In genomic region chr11:4972967-4973870, GRCm38 (mm10) we compare ENCODE assay signal across 9 mouse cellular contexts. TPM values are rescaled to one million over a fixed set of nuclear protein-coding genes. Genes with fewer than 3 reads are reported as not detected.
DNase-seq lines count a peak whose midpoint lies in the region; ATAC-seq and TF ChIP-seq lines count a peak whose summit lies in the region.
"Had no signal": no experiment of that assay in that cellular context is flagged by ENCODE, and none has a peak within 500 bp of the region (broad histone marks: within the 10 kb centered on the region; RNA-seq: fewer than 3 reads in every experiment).

No protein-coding gene starts in this region.

- no peak overlapping the region for H3K27ac ChIP-seq in forebrain, embryonic 10.5 days
- H3K27ac ChIP-seq in forebrain, embryonic 13.5 days, result no peak overlapping the region
- no peak overlapping the region for H3K27ac ChIP-seq in ES-Bruce4 (ENCODE audit: insufficient read depth, low read length)
- peak overlapping the region; percentile 16; the same call in 1 of the 2 replicates for H3K27ac ChIP-seq in lung, embryonic 15.5 days
- H3K27ac ChIP-seq: limb, embryonic 15.5 days had no signal

- no peak for TF ChIP-seq EP300 in ES-Bruce4 (IDR thresholded peaks at IDR 0.05; ENCODE audit: insufficient read depth, low read depth, low read length)

- no peaks in the 10 kb centered on the region for H3K9me3 ChIP-seq in forebrain, embryonic 10.5 days
- H3K9me3 ChIP-seq in forebrain, embryonic 13.5 days (replicated peaks), result no peaks in the 10 kb centered on the region
- no peaks in the 10 kb centered on the region for H3K9me3 ChIP-seq in ES-Bruce4 (replicated peaks; ENCODE audit: control insufficient read depth, insufficient read depth, low read length, poor library complexity, severe bottlenecking)
- H3K9me3 ChIP-seq in lung, embryonic 15.5 days, result no peaks in the 10 kb centered on the region
- H3K9me3 ChIP-seq: limb, embryonic 15.5 days had no signal

- peaks cover 12% of the 10 kb centered on the region for H3K27me3 ChIP-seq in forebrain, embryonic 10.5 days (ENCODE audit: poor library complexity, severe bottlenecking)
- 0 out of 2 replicates have a peak, but pooled peaks cover 5% of the 10 kb centered on the region for H3K27me3 ChIP-seq in forebrain, embryonic 13.5 days
- no peaks in the 10 kb centered on the region for H3K27me3 ChIP-seq in ES-Bruce4 (ENCODE audit: control insufficient read depth, insufficient read depth, low read length, poor library complexity, severe bottlenecking)
- H3K27me3 ChIP-seq in lung, embryonic 15.5 days, result no peaks in the 10 kb centered on the region

- H3K4me2 ChIP-seq in forebrain, embryonic 13.5 days, result no peak overlapping the region
- no peak overlapping the region for H3K4me2 ChIP-seq in lung, embryonic 15.5 days
- H3K4me2 ChIP-seq: limb, embryonic 15.5 days had no signal

- no peak; the same call in 1 of the 2 replicates for ATAC-seq in forebrain, embryonic 13.5 days
- ATAC-seq in lung, embryonic 15.5 days (ENCODE audit: borderline replicate concordance, extremely low read depth, low FRiP score, low TSS enrichment), result no peak

- H3K9ac ChIP-seq in forebrain, embryonic 13.5 days, result no peak overlapping the region
- no peak overlapping the region for H3K9ac ChIP-seq in ES-Bruce4 (ENCODE audit: low read depth, poor library complexity, severe bottlenecking)
- no peak overlapping the region for H3K9ac ChIP-seq in lung, embryonic 15.5 days
- H3K9ac ChIP-seq: limb, embryonic 15.5 days had no signal

- 68% methylated on average over 13 of the region's 13 CpGs for WGBS in forebrain, embryonic 10.5 days
- WGBS in forebrain, embryonic 13.5 days, result 60% methylated on average over 13 of the region's 13 CpGs
- 60% methylated on average over 13 of the region's 13 CpGs for WGBS in lung, embryonic 15.5 days

- DNase-seq in forebrain, embryonic 10.5 days (ENCODE audit: extremely low spot score, low spot score), result peak; percentile 53
- DNase-seq in cerebellum, adult 18-20 months, result peak; percentile 56 to 64
- peak; percentile 54 to 60 for DNase-seq in frontal cortex, postnatal 36 days (ENCODE audit: low spot score in 2 of 2)
- DNase-seq in kidney, postnatal 25 days, result peak; percentile 61 to 78
- peak; percentile 39 for DNase-seq in right cerebral cortex, postnatal 14 days

- no peak for TF ChIP-seq POLR2A in ES-Bruce4 (IDR thresholded peaks at IDR 0.05; ENCODE audit: insufficient read depth, low read length)

- peaks cover 6% of the 10 kb centered on the region for H3K4me1 ChIP-seq in forebrain, embryonic 10.5 days
- H3K4me1 ChIP-seq in forebrain, embryonic 13.5 days, result no peaks in the 10 kb centered on the region
- no peaks in the 10 kb centered on the region for H3K4me1 ChIP-seq in ES-Bruce4 (ENCODE audit: control insufficient read depth, insufficient read depth, low read length)
- no peaks in the 10 kb centered on the region for H3K4me1 ChIP-seq in lung, embryonic 15.5 days

- no peak overlapping the region for H3K4me3 ChIP-seq in forebrain, embryonic 10.5 days
- no peak overlapping the region for H3K4me3 ChIP-seq in forebrain, embryonic 13.5 days
- no peak overlapping the region for H3K4me3 ChIP-seq in ES-Bruce4 (ENCODE audit: low read depth, low read length)
- no peak overlapping the region for H3K4me3 ChIP-seq in lung, embryonic 15.5 days
- H3K4me3 ChIP-seq: limb, embryonic 15.5 days had no signal

- TF ChIP-seq CTCF in ES-Bruce4 (IDR thresholded peaks at IDR 0.05; ENCODE audit: low read depth, low read length), result peak; percentile 58

- no peaks in the 10 kb centered on the region for H3K36me3 ChIP-seq in forebrain, embryonic 10.5 days (replicated peaks)
- no peaks in the 10 kb centered on the region for H3K36me3 ChIP-seq in forebrain, embryonic 13.5 days (ENCODE audit: poor library complexity, severe bottlenecking)
- H3K36me3 ChIP-seq in ES-Bruce4 (ENCODE audit: control insufficient read depth, insufficient read depth, low read length, poor library complexity, severe bottlenecking), result no peaks in the 10 kb centered on the region
- H3K36me3 ChIP-seq in lung, embryonic 15.5 days, result no peaks in the 10 kb centered on the region
- H3K36me3 ChIP-seq: limb, embryonic 15.5 days had no signal

RNA-seq across cellular contexts. Expression of gene Ap1b1, which starts 13.4 kb away (rescaled TPM):
- polyA plus RNA-seq in forebrain, embryonic 10.5 days (2016; fragmentation: Nextera tagmentation; extraction: Ambion mirVana), result 61.5 and 64.3 TPM in 2 replicates
- polyA plus RNA-seq in forebrain, embryonic 13.5 days (2015; fragmentation: Nextera tagmentation; extraction: Ambion mirVana), result 61.7 and 73.0 TPM in 2 replicates
- 55.4 and 61.2 TPM in 2 replicates for polyA plus RNA-seq in ES-Bruce4 (2011; ENCODE audit: insufficient read depth, insufficient read length, low read depth, missing spikeins)
- 44.0 and 50.5 TPM in 2 replicates for polyA plus RNA-seq in lung, embryonic 15.5 days (2015; fragmentation: Nextera tagmentation; extraction: Ambion mirVana)

RNA-seq across cellular contexts. Expression of gene Nefh, which starts 25.4 kb away (rescaled TPM):
- 0.11 and 0.17 TPM in 2 replicates for polyA plus RNA-seq in forebrain, embryonic 10.5 days (2016; fragmentation: Nextera tagmentation; extraction: Ambion mirVana)
- 0.37 and 0.50 TPM in 2 replicates for polyA plus RNA-seq in forebrain, embryonic 13.5 days (2015; fragmentation: Nextera tagmentation; extraction: Ambion mirVana)
- 1.5 and 2.2 TPM in 2 replicates for polyA plus RNA-seq in ES-Bruce4 (2011; ENCODE audit: insufficient read depth, insufficient read length, low read depth, missing spikeins)
- polyA plus RNA-seq in lung, embryonic 15.5 days (2015; fragmentation: Nextera tagmentation; extraction: Ambion mirVana), result 0.26 TPM in 2 replicates
